Mouse (Mus musculus) E14TG2a.4 (cell line): ENCODE measurements around the gene Exosc8.

ENCODE experiments used
- CTCF ChIP-seq: conservative IDR thresholded peaks from 2 replicates; pipeline ENCODE4 v1.5.1; 2014; ENCODE audit warnings: low read length
- NANOG ChIP-seq: IDR thresholded peaks from 2 replicates; pipeline ENCODE4 v1.6.1; 2014; ENCODE audit warnings: borderline replicate concordance, low read length, mixed read lengths

DNA sequence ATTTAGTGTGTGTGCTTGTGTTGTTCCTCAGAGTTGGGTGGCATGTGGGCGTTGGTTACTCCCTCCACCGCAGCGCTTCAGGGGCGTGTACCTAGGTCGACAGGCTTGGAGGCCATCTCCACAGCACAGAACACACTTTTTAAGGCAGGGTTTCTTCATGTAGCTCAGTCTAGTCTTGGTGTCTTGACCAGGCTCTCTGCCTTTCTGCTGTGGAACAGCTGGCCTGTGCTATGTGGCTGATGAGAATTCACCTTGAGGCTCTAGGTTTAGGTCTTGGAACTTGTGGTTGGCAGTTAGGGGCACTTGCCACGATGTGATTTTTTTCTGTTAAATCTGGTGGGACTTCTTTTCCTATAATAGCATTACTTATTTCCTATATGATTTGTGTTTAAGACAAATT lies 20.9 kb downstream of the Exosc8 start, which contains the start of gene Gm21958:
- TF ChIP-seq CTCF (no peak), NANOG (no peak)
